Mouse (Mus musculus) olfactory bulb, adult 2 months (tissue): ENCODE data around the gene Spon1. TPM values are rescaled to one million over a fixed set of nuclear protein-coding genes. Genes with fewer than 3 reads are reported as not detected.

Experiments
- H3K27ac ChIP-seq: fragments of 200-500 bp; 2 replicates; pipeline ENCODE4 v1.5.1; 2012; ENCODE audit warnings: low read depth, low read length; ENCODE audit not compliant: insufficient read depth
- H3K4me1 ChIP-seq: fragments of 200-500 bp; 2 replicates; pipeline ENCODE4 v1.6.1; 2012; ENCODE audit warnings: low read length; ENCODE audit not compliant: control insufficient read depth, insufficient read depth
- H3K4me3 ChIP-seq: fragments of 200-500 bp; 2 replicates; pipeline ENCODE4 v1.5.1; 2012; ENCODE audit warnings: mild to moderate bottlenecking, low read depth, low read length, moderate library complexity; ENCODE audit not compliant: insufficient read depth
- CTCF ChIP-seq: fragments of 200-500 bp; IDR thresholded peaks from 2 replicates; pipeline ENCODE4 v1.5.1; 2012; ENCODE audit warnings: low read depth, mild to moderate bottlenecking, low read length, moderate library complexity; ENCODE audit not compliant: insufficient read depth
- POLR2A ChIP-seq: fragments of 200-500 bp; IDR thresholded peaks from 2 replicates; pipeline ENCODE4 v1.6.1; 2012; ENCODE audit warnings: mild to moderate bottlenecking, low read depth, low read length, moderate library complexity; ENCODE audit not compliant: insufficient read depth
- WGBS: fragments of 180-500 bp; shearing (Covaris S2); methylation state at CpG from one replicate; pipeline ENCODE4 v1.1.7; 2018; 5-methylcytosine and 5-hydroxymethylcytosine counted together
- polyA plus RNA-seq: library from polyadenylated mRNA; stranded (reverse); fragments of >200 nt; gene quantifications from 2 replicates; pipeline ENCODE4 v1.2.4, GENCODE M21; 2012; ENCODE audit warnings: low replicate concordance; ENCODE audit not compliant: missing spikeins, insufficient read depth, insufficient read length

The Spon1 gene
- polyA plus RNA-seq, 1 experiment: not detected

DNA sequence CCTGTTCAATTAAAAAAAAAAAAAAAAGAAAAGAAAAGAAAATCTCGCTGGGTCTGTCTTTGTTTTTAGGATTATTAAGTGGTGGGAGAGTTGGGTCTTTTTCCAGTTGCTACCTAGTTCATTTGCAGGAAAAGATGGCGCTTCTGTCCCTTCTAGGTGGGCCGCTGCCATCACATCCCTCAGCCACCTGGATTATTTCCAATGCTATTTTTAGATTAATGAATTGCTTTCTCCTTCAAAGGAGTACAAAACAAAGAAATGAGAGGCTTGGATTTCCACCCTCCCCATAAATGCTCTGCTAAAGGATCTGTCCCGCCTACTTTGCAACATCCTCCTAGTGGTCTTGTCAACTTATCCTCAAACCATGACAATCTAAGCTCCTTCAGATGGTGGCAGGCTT is 275.6 kb downstream of the Spon1 start:
- 48% methylated on average over 4 of the region's 4 CpGs for WGBS
- Histone ChIP-seq H3K27ac (no peak overlapping the region), H3K4me3 (no peak overlapping the region), H3K4me1 (peaks cover 12% of the 10 kb centered on the region; the same call in 1 of the 2 replicates)
- TF ChIP-seq CTCF (no peak), POLR2A (no peak)

DNA sequence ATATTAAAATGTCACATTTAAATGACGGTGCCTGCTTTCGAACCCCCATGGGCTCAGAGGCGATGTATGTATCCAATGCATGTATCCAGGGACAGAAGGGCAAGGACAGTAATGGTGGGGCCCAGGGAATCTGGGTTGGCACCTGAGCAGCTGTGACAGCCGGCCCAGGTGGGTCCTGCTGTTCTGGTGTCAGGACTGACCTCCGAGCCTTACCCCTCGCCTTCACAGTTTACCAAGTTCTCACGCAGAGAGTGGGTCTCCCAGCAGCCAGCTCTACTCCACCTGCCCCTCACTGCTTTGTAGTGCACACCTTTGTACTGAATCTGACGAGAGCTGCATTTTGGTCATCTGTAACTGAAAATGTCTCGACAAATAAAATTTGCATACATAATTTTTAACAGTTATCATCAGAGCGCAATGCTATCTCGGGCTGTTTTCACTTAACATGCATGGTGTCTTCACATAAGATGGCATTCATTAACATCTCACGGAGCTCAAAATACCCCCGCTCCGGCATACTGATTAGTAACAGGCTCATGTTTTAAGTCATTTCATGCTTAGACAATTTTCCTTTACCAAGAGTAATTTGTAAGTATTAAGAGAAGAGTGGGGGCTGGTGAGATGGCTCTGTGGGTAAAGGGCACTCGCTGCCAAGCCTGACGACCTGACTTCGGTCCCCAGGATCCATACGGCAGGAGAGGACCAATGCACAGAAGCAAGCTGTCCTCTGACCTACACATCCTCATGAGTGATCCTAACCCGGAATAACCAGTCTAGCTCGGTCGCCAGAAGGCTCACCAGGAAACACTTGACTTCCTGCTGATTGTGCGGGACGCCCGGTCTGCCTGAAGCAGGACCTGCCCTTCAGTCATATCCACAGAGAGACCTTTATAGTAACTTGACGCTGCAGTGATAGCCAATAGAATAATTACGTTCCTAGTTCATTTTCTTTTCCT is 277.5 kb downstream of the Spon1 start:
- H3K27ac ChIP-seq: no peak overlapping the region
- H3K4me3 ChIP-seq: no peak overlapping the region
- WGBS: 84% methylated on average over 26 of the region's 26 CpGs
- H3K4me1 ChIP-seq: peaks cover 10% of the 10 kb centered on the region; the same call in 1 of the 2 replicates
- TF ChIP-seq POLR2A (no peak), CTCF (no peak)

DNA sequence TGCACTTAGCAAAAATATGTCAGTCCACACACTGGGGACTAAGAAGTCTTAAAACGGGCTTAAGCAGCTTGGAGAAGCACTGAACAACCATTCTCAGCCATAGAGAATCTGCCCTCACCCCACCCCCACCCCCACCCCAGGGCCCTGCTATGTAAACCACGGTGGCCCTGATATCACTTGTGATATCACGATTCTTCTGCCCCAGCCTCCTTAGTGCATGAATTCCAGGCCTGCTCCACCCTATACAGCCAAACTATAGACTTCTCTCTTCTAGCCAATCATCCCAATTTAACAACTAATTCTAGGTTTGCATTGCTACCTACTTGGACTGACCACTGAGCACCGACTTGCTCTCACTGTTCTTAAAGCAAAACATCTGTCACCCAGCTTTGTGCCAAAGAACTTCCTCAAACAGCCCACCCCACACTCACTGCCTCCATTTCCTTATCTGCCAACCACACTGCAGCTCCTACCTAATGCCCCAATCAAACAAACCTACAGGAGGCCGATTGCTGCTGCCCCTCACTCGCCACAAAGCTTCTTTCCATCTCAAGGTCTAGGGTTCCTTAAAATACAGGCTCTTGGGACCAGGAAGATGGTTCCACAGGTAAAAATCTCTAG is 278.2 kb downstream of the Spon1 start:
- Histone ChIP-seq H3K27ac (no peak overlapping the region), H3K4me1 (peaks cover 10% of the 10 kb centered on the region; the same call in 1 of the 2 replicates), H3K4me3 (no peak overlapping the region)
- 83% methylated on average over 6 of the region's 6 CpGs for WGBS
- TF ChIP-seq CTCF (no peak), POLR2A (no peak)

DNA sequence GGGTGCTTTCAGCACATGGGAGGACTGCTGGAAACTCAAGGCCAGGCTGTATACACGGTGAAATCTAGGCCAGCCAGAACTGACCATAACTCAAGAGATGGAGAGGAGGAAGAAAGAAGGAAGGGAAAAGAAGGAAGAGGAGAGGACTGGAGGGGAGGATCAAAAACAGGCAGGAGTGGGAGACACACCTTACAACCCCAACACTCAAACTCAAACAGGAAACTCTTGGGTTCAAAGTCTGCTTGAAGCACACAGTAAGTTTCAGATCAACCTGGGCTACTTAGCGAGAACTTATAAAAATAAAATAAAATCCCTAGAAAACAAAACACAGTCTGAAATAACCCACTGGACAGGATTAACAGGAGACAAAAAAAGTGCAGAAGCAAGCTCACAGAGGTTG is 280.0 kb downstream of the Spon1 start:
- TF ChIP-seq POLR2A: no peak
- peaks cover 6% of the 10 kb centered on the region; the same call in 1 of the 2 replicates for H3K4me1 ChIP-seq
- H3K4me3 ChIP-seq: no peak overlapping the region
- H3K27ac ChIP-seq: no peak overlapping the region
- WGBS: 85% methylated on average over 2 of the region's 2 CpGs

DNA sequence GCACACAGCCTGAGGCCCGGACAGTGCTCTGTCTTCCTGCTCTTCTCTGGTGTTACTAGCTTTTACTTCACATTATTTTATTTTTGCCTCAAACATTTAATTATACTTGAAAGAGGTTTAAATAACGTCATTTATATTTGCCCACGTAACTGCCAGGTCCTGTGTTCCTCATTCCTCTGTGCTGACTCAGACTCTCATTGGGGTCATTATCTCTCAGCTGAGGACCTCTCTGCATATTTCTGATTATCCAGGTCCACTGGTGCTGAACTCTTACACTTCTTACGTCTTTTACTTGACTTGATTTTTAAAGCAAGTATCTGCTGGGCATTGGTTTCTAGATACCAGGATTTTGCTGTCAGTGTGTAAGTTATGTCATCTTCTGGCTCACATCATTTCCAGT is 287.9 kb downstream of the Spon1 start:
- no peaks in the 10 kb centered on the region; the same call in 1 of the 2 replicates for H3K4me1 ChIP-seq
- no peak overlapping the region for H3K27ac ChIP-seq
- no peak overlapping the region for H3K4me3 ChIP-seq
- WGBS: 72% methylated on average over 4 of the region's 4 CpGs
- TF ChIP-seq CTCF: no peak
- TF ChIP-seq POLR2A: no peak

DNA sequence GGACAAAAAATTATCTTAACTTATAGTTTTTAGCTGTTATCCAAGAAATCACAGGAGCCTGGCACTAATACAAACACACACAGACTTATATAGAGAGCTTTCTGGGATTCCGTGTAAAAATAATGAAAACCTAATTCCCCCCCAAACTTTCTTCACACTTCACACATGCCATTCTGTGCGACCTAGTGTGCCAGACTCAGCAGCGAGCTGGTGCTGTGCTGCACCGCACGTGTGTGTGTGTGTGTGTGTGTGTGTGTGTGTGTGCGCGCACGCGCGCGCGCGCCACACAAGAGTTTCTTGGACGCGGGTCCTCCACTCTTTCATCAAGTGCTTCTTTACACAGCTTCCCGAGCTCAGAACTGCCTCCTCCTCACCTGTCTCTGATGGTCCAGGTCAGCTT is 292.4 kb downstream of the Spon1 start:
- no peak overlapping the region for H3K27ac ChIP-seq
- no peak overlapping the region for H3K4me3 ChIP-seq
- WGBS: 90% methylated on average over 16 of the region's 16 CpGs
- no peaks in the 10 kb centered on the region; the same call in 1 of the 2 replicates for H3K4me1 ChIP-seq
- TF ChIP-seq CTCF: no peak
- TF ChIP-seq POLR2A: no peak

DNA sequence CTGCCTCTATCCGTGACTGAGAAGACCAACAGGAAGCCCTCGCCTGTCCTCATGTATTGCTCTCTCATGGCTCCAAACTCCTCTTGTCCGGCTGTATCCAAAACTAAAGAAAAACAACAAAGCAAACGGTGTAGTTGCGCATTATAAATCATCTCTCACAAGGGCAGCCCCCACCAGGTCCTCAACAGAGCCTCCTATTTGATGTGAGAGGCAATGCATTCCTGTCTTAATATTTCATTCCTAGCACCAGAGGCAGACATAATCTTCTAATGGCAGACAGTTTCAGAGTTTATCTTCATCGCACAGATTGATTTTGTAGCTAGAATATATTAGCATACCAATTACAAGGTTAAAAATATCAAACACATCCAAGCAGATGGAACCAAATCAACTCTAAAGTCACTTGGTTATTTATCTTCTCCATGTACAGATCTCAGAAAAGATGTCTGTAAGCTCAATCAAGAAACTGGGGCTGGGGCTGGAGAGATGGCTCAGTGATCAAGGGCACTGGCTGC is 293.2 kb downstream of the Spon1 start:
- Histone ChIP-seq H3K4me1 (peaks cover 2% of the 10 kb centered on the region; the same call in 1 of the 2 replicates), H3K27ac (no peak overlapping the region), H3K4me3 (no peak overlapping the region)
- TF ChIP-seq POLR2A: no peak
- TF ChIP-seq CTCF: no peak
- WGBS: 82% methylated on average over 6 of the region's 6 CpGs

DNA sequence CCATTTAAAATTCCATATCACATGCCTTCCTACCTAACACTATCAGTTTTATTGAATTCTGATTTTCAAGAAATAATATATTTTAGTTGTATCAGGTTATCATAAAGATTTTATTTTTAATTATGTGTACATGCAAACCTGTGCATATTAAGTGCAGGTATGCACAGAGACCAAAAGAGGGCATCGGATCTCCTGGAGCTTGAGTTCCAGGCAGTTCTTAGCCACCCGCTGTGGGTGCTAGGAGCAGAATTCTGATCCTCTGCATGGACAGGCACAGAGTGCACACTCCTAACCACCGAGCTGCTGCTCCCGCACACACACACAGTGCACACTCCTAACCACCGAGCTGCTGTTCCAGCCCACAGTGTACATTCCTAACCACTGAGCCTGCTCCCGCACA is 294.6 kb downstream of the Spon1 start:
- Histone ChIP-seq H3K27ac (no peak overlapping the region), H3K4me1 (peaks cover 5% of the 10 kb centered on the region; the same call in 1 of the 2 replicates), H3K4me3 (no peak overlapping the region)
- 97% methylated on average over 6 of the region's 6 CpGs for WGBS
- no peak for TF ChIP-seq CTCF
- TF ChIP-seq POLR2A: no peak

DNA sequence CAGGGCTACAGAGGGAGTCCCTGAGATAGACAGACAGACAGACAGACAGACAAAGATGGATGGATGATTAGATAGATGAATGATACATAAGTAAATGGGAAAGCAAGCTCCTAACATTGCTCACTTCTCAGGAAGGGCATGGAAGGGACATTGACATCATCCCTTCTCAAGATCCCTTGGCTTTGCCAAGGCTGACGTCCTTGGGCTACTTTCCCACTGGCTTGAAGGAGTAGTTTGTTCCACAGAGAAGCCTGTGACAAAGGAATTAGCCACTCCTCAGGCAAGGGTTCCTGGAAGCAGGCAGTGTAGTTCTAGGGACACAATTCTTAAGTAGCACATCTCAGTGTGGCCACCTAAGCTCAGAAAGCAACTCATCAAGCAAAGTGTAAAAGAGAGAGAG is 296.7 kb downstream of the Spon1 start:
- TF ChIP-seq CTCF (no peak), POLR2A (no peak)
- Histone ChIP-seq H3K27ac (no peak overlapping the region), H3K4me1 (peaks cover 10% of the 10 kb centered on the region), H3K4me3 (no peak overlapping the region)
- WGBS: 63% methylated on average over 1 of the region's 1 CpGs
